Mouse (Mus musculus): ENCODE data around the gene Olfr412.
A peak's percentile ranks its signal among the peaks of the same experiment; 100 is the strongest.

Gene Olfr412

DNA sequence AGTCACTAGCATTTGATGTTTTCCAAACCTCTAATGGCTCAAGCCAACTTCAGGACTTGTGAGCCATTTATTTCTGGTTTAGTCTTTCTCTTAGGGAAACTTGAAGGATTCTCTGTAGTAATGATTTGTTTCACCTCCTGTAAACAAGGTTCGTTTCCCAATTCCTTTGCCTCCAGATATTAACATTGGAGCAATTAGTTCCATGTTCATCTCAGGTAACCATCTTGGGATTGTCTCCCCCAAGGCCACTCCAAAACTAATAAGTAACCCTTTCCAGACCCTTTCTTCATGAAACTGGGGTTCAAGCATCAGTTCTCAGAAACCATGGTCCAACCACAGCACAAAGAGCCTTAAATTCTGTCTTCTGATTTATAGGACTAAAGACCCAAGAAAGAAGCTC is at the start of gene Olfr412:
Gene Olfr412 (plus strand): TSS at position 301 of the 400 bp plus-strand sequence.
- ATAC-seq (ENCODE audit: low TSS enrichment) = no peak

DNA sequence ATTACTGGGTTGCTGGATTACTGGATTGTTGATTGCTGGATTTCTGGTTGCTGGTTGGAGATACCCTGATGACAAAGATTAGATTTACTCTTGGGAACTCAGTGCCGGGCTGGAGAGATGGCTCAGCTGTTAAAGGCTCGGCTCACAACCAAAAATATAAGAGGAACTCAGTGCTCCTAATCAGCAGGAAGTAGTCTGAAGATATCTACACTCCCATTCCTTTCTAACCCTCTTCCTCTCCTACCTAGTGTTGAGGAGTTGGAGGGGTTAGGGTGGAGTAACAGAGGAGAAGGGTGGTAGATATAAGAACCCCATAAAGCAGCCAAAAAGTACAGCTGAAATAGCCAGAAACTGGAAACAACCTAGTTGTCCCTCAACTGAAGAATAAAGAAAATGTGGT is 35.8 kb upstream of the Olfr412 start:
- no peak for ATAC-seq (ENCODE audit: low TSS enrichment)

DNA sequence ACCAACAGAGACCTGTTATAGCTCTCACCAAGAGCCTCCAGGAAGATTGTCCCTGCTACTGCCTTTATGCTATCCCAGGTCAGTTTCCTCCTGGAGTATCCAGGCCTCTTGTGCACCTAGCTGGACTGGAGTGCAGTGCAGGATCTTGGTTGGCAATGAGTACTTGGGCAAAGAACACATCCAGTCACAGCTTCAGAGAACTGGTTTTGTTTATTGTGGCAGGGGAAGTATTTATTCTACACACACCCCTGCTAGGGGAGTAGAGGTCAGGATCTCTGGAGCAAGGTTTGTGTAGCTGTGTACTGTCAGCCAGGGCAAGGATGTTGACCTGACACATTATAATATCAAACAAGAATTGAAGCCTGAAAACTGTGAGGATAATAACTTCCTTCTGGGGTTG is 33.1 kb upstream of the Olfr412 start:
- ATAC-seq (ENCODE audit: low TSS enrichment) = no peak

DNA sequence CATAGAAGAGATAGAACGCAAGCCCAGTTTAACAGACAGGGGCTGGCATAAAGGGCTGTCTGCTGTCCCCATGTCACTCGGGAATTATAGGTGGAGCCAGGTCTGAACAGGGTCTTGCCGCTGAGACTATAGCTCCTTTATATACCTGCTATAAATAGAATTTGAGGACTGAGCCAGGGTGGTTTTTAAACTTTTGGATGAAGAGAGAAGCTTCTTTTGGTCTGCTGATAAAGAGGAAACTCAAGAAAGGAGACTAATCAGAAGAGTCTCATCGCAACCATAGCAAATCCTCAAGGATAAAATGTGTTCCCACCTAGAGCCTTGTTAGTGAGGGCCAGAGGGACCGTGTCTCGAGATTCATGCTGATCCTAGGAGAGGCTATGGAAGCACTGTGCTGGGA is 23.9 kb upstream of the Olfr412 start, which contains the start of gene Olfr410:
Gene Olfr410 (minus strand): TSS at position 101 of the 400 bp plus-strand sequence.
- no peak for ATAC-seq (ENCODE audit: low TSS enrichment)

DNA sequence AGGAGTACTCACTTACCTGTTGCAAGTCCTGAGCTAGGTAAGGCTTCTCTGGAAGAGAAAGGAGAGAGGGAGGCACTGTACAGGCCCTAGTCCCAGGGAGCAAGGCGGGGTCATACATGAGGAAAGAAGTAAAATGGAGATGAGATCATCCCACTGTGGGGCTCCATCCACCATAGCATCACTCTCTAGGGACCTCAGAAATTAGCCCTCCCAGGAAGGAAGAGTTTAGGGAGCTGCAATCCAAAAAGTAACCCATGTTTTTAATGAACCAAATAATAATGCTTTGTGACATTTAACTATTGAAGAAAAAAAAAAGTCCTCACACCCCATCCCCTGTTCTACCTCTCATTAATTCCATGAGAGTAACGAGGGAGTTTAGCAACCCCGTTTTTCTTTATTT is 9.3 kb upstream of the Olfr412 start, which contains the start of gene Olfr411:
Gene Olfr411 (minus strand): TSS at position 101 of the 400 bp plus-strand sequence.
- no peak for ATAC-seq (ENCODE audit: low TSS enrichment)

DNA sequence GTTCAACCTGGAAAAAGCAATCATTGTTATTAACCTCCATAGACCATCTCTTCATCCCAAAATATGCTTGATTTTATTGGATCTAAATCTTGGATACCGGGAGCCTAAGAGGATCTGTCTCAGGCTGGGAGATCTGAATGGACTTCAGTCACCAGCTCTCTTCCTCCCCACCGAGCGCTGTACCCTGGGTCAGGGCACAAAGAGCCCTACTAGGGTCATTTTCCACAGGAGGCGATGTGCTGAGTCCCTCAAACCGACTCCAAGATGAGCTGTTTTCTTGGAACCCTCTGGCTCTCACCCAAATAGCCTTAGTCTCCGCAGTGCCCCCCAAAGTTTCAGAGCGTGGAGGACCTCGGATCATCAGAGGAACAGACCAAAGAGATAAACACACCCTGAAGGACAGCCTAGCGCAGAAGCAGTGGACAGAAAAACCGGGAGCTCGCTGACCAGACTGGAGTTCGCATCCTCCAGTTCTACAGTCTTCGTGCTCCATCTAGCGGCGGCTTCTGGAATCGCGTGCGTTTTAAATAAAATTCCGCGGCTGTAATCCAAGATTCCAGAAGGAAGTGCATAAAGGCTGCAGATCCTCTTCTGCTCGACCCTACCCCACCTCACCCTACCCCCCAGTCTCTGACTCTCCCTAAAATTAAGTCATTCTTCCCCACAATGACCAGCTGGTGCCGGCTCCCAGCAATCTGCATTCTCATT is 9.7 kb downstream of the Olfr412 start:
- peak; percentile 77 for ATAC-seq (ENCODE audit: low TSS enrichment)

DNA sequence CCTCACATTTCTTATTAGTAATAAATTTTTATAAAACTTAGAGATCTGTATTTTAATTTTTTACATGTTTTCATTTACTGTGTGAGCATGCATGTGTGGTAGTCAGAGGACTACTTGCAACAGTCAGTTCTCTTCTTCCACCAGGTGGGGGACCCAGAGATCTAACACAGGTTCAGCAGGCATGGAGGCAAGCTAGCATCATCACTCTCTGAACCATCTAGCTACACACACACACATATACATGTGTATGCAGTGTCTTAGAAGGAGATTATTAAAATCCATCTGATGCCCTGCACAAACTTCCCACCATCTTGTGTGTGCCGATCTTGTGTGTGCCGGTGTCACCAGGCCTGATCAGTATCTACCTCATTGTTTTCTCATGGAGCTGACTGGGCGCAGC is 15.0 kb downstream of the Olfr412 start:
- peak; percentile 95 for ATAC-seq (ENCODE audit: low TSS enrichment)

DNA sequence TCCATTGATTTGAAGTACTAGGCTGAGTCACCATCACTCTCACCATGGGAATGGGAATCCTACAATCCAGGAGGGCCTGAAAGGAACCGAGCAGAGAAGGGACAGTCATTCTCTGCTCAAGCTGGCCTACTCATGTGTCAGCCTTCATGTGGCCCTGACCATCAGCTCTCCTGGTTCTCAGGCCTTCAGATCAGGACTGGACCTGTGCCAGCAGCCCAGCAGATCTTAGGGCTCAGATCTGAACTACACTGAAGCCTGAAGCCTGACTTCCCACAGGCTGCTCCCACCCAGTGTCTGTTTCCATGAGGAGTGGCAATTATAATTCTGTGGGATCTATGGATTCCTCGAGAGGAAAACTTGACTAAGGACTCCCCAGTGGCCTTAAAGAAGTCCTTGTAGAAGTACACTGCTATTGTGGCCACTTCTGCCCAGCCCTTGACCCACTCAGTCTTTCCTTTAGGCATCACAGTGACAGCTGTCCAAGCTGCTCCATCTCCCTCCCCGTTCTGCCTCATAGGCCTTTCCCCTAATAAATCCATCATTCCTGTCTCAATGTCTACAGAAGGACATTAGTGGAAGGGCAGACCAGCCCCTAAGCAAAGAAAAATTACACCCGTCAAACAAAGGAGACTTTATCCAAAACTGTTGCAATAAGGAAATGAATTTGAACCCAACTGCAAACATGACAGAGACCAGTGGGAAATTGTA is 17.5 kb downstream of the Olfr412 start:
- no peak for ATAC-seq (ENCODE audit: low TSS enrichment)

DNA sequence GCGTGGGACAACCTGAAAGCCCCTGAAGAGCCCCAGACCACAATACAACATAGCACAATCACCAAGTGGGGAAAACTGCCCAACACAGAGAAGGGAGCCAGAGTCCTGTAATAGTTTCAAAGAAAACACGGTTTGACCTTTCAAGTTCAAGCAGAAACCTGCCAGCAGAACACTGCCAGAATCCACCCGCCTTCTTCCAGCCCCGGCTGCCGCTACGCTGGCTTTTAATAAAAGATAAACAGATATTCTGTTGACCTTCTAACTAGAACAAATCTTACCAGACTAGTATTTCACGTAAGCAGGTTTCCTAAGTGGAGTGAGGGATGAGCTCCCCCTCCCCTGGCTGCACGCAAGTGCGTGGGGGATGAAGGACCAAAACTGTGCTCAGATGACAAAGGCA is 23.8 kb downstream of the Olfr412 start:
- no peak for ATAC-seq (ENCODE audit: low TSS enrichment)

DNA sequence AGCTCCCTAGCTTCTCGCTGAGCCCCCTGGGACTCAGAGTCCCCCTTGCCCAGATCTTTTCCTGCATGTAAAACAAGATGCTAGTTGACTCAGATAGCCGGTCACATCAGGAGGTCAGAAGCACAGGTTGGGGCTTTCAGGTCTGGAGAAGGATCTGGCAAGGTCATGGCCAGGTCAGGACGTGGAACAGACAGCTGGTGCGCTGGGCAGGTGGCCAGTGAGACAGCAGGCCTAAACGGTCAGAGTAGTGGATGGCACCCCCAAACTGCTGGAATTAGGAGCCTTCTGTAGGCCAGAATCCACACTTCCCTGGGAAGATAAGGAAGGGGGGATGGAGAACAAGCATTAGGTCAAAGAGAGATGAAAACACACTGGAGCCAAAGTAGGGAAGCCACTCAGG is 25.3 kb downstream of the Olfr412 start:
- ATAC-seq (ENCODE audit: low TSS enrichment) = no peak

DNA sequence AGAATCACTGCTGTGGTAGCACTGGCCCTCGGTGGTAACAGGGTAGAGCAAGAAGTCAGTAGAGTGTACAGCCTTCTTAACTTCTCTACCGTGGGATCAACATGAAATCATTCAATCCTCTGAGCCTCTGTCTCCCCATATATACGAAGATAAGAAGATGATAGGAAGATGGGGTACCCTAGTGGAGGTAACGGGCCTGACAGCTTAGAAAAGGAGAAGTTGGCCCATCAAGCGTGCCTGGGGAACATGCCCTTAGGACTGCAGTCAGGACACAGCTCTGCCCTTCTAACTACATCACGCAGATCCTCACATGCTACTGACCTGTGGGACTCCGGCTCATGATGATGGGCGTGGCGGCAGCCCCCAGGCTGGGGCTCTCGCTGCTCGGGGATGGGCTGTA is 30.0 kb downstream of the Olfr412 start:
- ATAC-seq (ENCODE audit: low TSS enrichment) = no peak

DNA sequence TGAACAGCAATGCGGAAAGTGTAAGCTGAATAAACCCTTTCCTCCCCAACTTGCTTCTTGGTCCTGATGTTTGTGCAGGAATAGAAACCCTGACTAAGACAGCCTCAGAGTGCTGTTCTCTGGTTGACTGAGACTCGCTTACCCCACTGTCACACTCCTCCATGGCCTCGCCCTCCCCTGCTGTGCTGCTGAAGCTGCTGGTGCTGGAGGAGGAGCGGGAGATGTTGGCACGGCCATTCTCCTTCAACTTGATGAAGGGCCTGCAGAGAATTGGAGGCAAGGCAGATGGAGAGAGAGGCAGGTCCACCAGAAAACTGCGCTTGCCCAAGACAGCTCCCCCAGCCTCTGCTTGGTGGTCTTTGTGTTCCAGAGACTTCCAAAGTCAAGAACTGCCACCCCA is 31.0 kb downstream of the Olfr412 start:
- peak; percentile 60; the same call in 1 of the 2 replicates for ATAC-seq (ENCODE audit: low TSS enrichment)

DNA sequence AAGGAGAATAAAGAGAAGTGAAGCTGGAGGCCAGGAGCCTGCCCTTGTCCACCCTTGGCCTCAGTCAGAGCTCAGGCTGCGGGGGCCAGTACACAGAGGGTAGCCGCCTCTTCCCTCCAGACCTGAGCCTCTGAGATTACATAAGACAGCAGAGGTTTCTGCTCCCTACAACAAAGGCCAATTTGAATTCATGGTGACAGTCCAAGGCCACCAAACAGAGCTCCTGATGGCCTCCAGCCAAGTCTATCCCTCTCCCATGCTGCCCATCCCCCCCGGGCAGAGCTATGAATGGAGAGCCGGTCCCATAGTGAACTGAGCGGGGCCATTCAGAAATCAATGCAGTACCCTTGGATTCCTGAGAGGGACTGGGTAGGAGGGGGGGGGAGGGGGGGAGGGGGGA is 31.6 kb downstream of the Olfr412 start:
- no peak for ATAC-seq (ENCODE audit: low TSS enrichment)

DNA sequence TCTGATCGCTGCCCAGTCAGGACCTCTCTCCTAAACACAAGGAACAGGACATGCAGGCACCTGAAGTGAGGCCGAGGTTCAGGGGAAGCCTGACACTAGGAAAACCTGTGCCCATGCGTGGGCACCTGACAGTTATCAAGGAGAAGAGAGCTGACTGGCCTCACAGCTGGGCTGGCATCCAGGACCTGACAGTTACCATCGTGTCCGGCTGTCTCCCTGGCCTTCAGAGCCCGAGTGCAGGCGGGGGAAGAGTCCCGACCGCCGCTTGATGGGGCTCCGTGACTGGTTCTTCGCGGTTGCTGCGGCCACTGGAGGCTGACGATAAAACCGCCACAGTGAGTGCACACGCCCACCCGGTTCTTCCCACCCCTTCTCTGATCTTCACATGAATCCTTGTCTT is 33.7 kb downstream of the Olfr412 start:
- ATAC-seq (ENCODE audit: low TSS enrichment) = no peak

DNA sequence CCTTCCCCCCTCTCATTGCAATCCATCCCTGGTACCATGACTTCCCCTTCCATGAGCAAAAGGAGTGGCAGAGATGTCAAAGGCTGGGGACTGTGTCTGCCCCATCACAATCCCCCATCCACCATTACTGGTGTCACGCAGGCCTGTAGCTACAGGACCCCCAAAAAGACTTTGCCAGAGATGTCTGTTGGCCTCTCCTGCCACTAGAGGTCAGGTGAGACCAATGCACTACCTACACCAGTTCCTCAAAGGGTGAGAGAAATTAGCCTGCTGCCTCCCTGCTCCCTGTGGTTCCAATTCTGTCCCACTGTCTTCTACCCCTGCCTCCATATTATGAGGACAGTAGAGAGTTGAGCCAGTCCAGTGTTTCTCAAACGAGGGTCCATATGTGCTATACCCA is 40.3 kb downstream of the Olfr412 start:
- no peak for ATAC-seq (ENCODE audit: low TSS enrichment)

DNA sequence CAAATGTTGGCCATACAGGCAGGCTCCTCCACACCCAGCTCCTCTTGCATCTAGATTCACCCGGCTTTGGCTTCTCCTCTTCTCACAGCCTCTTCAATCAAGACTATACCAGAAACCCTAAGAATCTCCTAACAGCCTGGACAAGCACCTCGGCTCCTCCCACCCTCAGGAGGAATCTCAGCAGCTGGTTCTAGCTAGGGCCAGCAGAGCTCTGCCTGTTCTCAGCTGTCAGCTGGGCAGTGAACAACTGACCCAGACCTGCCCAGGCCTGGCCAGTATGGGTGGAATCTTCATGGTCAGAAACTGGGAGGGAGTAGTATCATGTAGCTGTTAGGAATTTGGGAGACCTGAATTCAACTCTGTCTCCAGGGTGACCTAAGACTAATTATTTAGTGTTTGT is 42.3 kb downstream of the Olfr412 start:
- ATAC-seq (ENCODE audit: low TSS enrichment) = no peak

DNA sequence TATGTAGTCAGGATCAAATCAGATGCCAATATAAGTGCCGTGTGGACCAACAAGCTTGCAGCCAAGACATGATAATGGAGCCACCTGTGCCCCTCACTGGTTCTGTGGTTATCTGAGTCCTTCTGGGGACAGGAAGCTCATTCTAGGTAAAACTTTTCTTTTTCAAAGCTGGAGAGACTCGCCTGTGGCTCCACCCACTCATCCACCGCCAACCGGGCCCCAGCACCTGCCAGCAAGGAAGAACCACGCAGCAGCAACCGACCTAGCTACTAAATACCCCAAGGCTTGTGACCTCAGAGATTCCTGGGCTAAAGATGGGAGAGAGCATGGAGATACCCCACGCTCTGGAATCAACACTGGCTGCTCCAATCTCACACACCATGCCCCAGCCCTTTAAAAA is 43.3 kb downstream of the Olfr412 start:
- ATAC-seq (ENCODE audit: low TSS enrichment) = no peak

DNA sequence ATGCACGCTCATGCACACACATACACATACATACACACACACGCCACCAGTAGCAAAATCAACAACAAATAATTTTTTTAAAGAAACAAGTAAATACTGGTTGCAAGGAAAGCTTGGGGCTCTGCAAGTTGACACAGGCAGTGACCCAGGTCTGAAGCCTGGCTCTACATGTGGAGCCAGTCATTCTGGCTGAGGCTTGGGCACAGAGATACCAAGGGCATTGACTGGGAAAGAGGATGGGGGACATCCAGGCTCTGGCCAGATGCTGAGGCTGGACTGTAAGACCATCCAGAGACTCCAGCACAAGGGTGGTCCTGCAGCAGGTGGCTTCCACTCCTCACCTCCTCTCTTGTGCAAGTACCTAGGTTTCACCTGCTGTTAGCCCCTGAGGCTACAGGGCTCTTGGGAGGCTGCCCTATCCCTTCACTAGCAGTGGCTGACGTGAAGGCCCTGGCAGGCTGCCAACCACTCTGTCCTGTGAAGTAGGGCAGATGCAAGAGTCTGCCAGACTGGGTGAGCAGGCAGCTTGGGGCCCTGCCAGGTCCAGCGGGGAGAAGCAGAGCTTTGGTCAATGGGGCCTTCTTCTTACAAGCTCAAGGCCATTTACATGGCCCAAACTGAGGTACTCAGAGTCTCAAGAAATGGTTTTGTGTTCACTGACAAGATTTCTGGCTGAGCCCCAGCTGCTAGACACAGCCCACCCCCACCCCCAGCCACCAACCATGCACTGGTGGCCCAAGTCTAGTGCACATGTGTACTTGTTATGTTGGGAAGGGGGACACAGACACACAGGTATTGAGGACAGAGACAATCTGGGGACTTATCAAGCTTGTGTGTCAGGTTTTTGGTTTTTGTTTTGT is 46.9 kb downstream of the Olfr412 start:
- peak; percentile 75 for ATAC-seq (ENCODE audit: low TSS enrichment)

DNA sequence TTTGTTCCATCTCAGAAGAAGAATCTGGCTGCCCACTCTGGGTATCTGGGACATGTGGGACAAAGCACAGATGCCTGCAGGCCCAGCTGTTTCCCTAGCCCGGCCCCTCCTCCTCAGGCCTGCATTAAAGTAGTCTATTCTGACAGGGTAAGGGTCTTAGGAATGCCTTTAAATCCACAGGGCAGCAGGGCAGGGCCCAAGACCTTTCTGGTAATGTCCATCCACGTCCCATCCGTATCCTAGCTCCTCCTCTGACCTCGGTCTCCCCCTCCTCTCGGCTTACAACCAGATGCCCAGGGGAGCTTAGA is 47.5 kb downstream of the Olfr412 start:
- ATAC-seq (ENCODE audit: low TSS enrichment) = peak; percentile 46; the same call in 1 of the 2 replicates

DNA sequence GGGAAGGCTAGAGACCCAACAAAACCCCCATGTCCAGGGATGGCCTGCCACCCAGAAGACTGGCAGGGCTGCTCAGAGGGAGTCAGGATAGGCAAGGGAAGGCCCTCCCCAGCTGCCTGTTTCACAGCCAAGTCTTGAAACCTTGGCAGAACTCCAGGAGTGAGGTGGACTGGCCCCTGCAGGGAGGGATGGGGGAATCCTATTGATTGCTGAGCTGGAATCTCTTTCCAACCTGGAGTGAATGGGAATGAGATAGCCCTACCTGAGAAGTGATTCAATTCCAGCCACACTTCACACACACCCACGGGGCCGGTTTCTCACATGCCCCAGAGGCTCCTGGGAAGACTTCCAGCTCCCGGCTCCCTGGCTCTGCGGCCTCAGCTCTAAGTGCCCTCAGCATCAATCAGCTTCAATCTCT is 47.9 kb downstream of the Olfr412 start:
- peak; percentile 41; the same call in 1 of the 2 replicates for ATAC-seq (ENCODE audit: low TSS enrichment)

DNA sequence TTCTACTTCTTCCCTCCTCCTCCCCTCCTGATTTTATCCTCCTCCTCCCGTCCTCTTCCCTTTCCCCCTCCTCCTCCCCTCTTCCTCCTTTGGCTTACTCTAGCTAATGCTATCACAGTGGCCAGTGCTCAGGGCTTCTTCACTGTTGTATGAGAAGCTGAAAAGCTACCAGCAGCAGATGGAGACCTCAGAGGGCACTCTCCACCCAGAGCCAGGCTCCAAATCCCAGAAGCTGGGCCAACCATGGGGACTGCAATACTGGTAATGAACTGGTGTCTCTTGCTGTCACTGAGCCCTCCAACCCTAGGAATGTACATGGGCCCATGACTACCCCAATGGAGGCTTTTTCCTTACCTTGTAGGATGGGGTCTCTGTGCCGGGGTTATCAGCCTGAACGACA is 50.1 kb downstream of the Olfr412 start:
- no peak for ATAC-seq (ENCODE audit: low TSS enrichment)

DNA sequence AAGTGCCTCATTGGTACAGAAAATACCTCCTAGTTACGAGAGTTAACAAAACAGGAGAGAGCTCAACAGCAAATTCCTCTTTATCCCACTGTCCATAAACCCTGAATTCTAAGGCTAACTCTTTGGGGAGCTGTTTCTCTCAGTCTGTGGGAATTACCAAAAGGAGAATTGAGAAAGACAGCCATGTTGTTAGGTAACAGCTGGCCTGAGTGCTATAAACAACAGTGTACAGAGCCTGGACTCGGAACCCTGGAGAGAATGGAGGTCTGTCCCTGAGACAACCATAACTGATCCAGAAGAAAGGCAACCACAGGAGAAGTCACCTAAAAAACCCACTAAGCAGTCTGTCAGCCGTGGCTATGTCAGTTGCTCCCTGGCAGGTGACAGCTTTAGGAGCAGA is 50.6 kb downstream of the Olfr412 start:
- no peak for ATAC-seq (ENCODE audit: low TSS enrichment)
